Mouse (Mus musculus): ENCODE results near the gene Ephx4. TPM values are rescaled to one million over a fixed set of nuclear protein-coding genes. Genes with fewer than 3 reads are reported as not detected.
A peak's percentile ranks its signal among the peaks of the same experiment; 100 is the strongest.

Ephx4 gene
- polyA plus RNA-seq, 1 experiment from 2014 or later: 1.5 TPM

GRCm38 (mm10) chr5:107394437-107394836 lies 8.1 kb upstream of the Ephx4 start:
- Histone ChIP-seq H3K9me3 (0 out of 2 replicates have a peak, but pooled peaks cover 4% of the 10 kb centered on the region), H3K4me2 (replicated peaks) (no peak overlapping the region), H3K36me3 (no peaks in the 10 kb centered on the region), H3K4me1 (no peaks in the 10 kb centered on the region; the same call in 1 of the 2 replicates), H3K27ac (no peak overlapping the region), H3K27me3 (no peaks in the 10 kb centered on the region), H3K9ac (no peak overlapping the region), H3K4me3 (no peak overlapping the region)
- no peak for ATAC-seq (ENCODE audit: insufficient number of reproducible peaks, insufficient read depth, low FRiP score, low TSS enrichment)
- WGBS: 52% methylated on average over 2 of the region's 2 CpGs

GRCm38 (mm10) chr5:107403011-107403946 lies 743 bp downstream of the Ephx4 start:
- Histone ChIP-seq H3K4me2 (replicated peaks) (peak overlapping the region; percentile 97), H3K4me1 (no peaks in the 10 kb centered on the region), H3K27me3 (peaks cover 33% of the 10 kb centered on the region), H3K9ac (peak overlapping the region; percentile 60), H3K36me3 (no peaks in the 10 kb centered on the region), H3K27ac (no peak overlapping the region), H3K9me3 (0 out of 2 replicates have a peak, but pooled peaks cover 4% of the 10 kb centered on the region), H3K4me3 (peak overlapping the region; percentile 61)
- under 1% methylated on average over 69 of the region's 80 CpGs for WGBS
- ATAC-seq (ENCODE audit: insufficient number of reproducible peaks, insufficient read depth, low FRiP score, low TSS enrichment): peak; percentile 64; the same call in 1 of the 2 replicates

GRCm38 (mm10) chr5:107403947-107404684 lies 1.6 kb downstream of the Ephx4 start:
- H3K36me3 ChIP-seq: no peaks in the 10 kb centered on the region
- H3K27ac ChIP-seq: no peak overlapping the region
- H3K27me3 ChIP-seq: peaks cover 33% of the 10 kb centered on the region
- no peaks in the 10 kb centered on the region for H3K9me3 ChIP-seq
- no peaks in the 10 kb centered on the region for H3K4me1 ChIP-seq
- peak overlapping the region; percentile 60 for H3K9ac ChIP-seq
- WGBS: 31% methylated on average over 12 of the region's 12 CpGs
- peak overlapping the region; percentile 61 for H3K4me3 ChIP-seq
- H3K4me2 ChIP-seq (replicated peaks): peak overlapping the region; percentile 97
- ATAC-seq (ENCODE audit: insufficient number of reproducible peaks, insufficient read depth, low FRiP score, low TSS enrichment): no peak

- no peak overlapping the region for H3K9ac ChIP-seq
- no peak for ATAC-seq (ENCODE audit: insufficient number of reproducible peaks, insufficient read depth, low FRiP score, low TSS enrichment)
- no peak overlapping the region for H3K27ac ChIP-seq
- H3K4me2 ChIP-seq (replicated peaks): no peak overlapping the region
- no peaks in the 10 kb centered on the region for H3K4me1 ChIP-seq
- no peaks in the 10 kb centered on the region for H3K36me3 ChIP-seq
- H3K9me3 ChIP-seq: no peaks in the 10 kb centered on the region
- H3K27me3 ChIP-seq: peaks cover 33% of the 10 kb centered on the region
- H3K4me3 ChIP-seq: no peak overlapping the region
- 80% methylated on average over 4 of the region's 4 CpGs for WGBS
These were observed 2.8 kb downstream of the Ephx4 start for GRCm38 (mm10) chr5:107405361-107405760.

GRCm38 (mm10) chr5:107410305-107410704 lies 7.8 kb downstream of the Ephx4 start:
- H3K4me3 ChIP-seq: no peak overlapping the region
- H3K27ac ChIP-seq: no peak overlapping the region
- no peaks in the 10 kb centered on the region for H3K9me3 ChIP-seq
- WGBS: 90% methylated on average over 1 of the region's 1 CpGs
- H3K9ac ChIP-seq: no peak overlapping the region
- no peak for ATAC-seq (ENCODE audit: insufficient number of reproducible peaks, insufficient read depth, low FRiP score, low TSS enrichment)
- H3K4me2 ChIP-seq (replicated peaks): no peak overlapping the region
- peaks cover 3% of the 10 kb centered on the region; the same call in 1 of the 2 replicates for H3K4me1 ChIP-seq
- peaks cover 1% of the 10 kb centered on the region for H3K27me3 ChIP-seq
- no peaks in the 10 kb centered on the region for H3K36me3 ChIP-seq

- no peaks in the 10 kb centered on the region for H3K9me3 ChIP-seq
- no peaks in the 10 kb centered on the region for H3K36me3 ChIP-seq
- no peaks in the 10 kb centered on the region for H3K27me3 ChIP-seq
- no peak overlapping the region for H3K4me3 ChIP-seq
- H3K27ac ChIP-seq: no peak overlapping the region
- ATAC-seq (ENCODE audit: insufficient number of reproducible peaks, insufficient read depth, low FRiP score, low TSS enrichment): no peak
- H3K4me2 ChIP-seq (replicated peaks): no peak overlapping the region
- H3K4me1 ChIP-seq: peaks cover 3% of the 10 kb centered on the region; the same call in 1 of the 2 replicates
- H3K9ac ChIP-seq: no peak overlapping the region
- WGBS: 19% methylated on average over 4 of the region's 4 CpGs
These were observed 8.8 kb downstream of the Ephx4 start for GRCm38 (mm10) chr5:107411326-107411725.

GRCm38 (mm10) chr5:107412285-107412684 lies 9.7 kb downstream of the Ephx4 start:
- H3K4me2 ChIP-seq (replicated peaks): no peak overlapping the region
- no peaks in the 10 kb centered on the region for H3K36me3 ChIP-seq
- no peaks in the 10 kb centered on the region for H3K27me3 ChIP-seq
- peaks cover 3% of the 10 kb centered on the region; the same call in 1 of the 2 replicates for H3K4me1 ChIP-seq
- WGBS: 74% methylated on average over 2 of the region's 2 CpGs
- no peak overlapping the region for H3K4me3 ChIP-seq
- no peaks in the 10 kb centered on the region for H3K9me3 ChIP-seq
- ATAC-seq (ENCODE audit: insufficient number of reproducible peaks, insufficient read depth, low FRiP score, low TSS enrichment): no peak
- H3K9ac ChIP-seq: no peak overlapping the region
- no peak overlapping the region for H3K27ac ChIP-seq

- 70% methylated on average over 2 of the region's 2 CpGs for WGBS
- no peak for ATAC-seq (ENCODE audit: insufficient number of reproducible peaks, insufficient read depth, low FRiP score, low TSS enrichment)
- no peaks in the 10 kb centered on the region for H3K27me3 ChIP-seq
These were observed 12.6 kb downstream of the Ephx4 start for GRCm38 (mm10) chr5:107415098-107415497.

GRCm38 (mm10) chr5:107421676-107422075 lies 19.1 kb downstream of the Ephx4 start:
- H3K9ac ChIP-seq: no peak overlapping the region
- H3K4me2 ChIP-seq (replicated peaks): no peak overlapping the region
- H3K27me3 ChIP-seq: no peaks in the 10 kb centered on the region
- H3K4me1 ChIP-seq: no peaks in the 10 kb centered on the region
- WGBS: 40% methylated on average over 1 of the region's 1 CpGs
- H3K4me3 ChIP-seq: no peak overlapping the region
- H3K27ac ChIP-seq: no peak overlapping the region
- no peak for ATAC-seq (ENCODE audit: insufficient number of reproducible peaks, insufficient read depth, low FRiP score, low TSS enrichment)
- H3K9me3 ChIP-seq: no peaks in the 10 kb centered on the region
- H3K36me3 ChIP-seq: no peaks in the 10 kb centered on the region

More at GRCm38 (mm10) chr5:107415098-107415497, 12.6 kb downstream of the Ephx4 start:
- H3K36me3 ChIP-seq: no peaks in the 10 kb centered on the region
- H3K4me3 ChIP-seq: no peak overlapping the region
- H3K27ac ChIP-seq: no peak overlapping the region
- no peak overlapping the region for H3K9ac ChIP-seq
- H3K4me2 ChIP-seq (replicated peaks): no peak overlapping the region
- H3K4me1 ChIP-seq: peaks cover 3% of the 10 kb centered on the region; the same call in 1 of the 2 replicates
- no peaks in the 10 kb centered on the region for H3K9me3 ChIP-seq

- Histone ChIP-seq H3K27ac (no peak within 1 kb of the TSS), H3K9me3 (no peaks in the 10 kb centered on the region), H3K4me1 (no peaks in the 10 kb centered on the region), H3K9ac (no peak within 1 kb of the TSS), H3K27me3 (peaks cover 7% of the 10 kb centered on the region; the same call in 1 of the 2 replicates), H3K4me3 (no peak within 1 kb of the TSS), H3K36me3 (no peaks in the 10 kb centered on the region), H3K4me2 (replicated peaks) (no peak within 1 kb of the TSS)
- 72% methylated on average over 3 of the region's 3 CpGs for WGBS
- ATAC-seq (ENCODE audit: insufficient number of reproducible peaks, insufficient read depth, low FRiP score, low TSS enrichment): no peak
These were observed 28.7 kb downstream of the Ephx4 start, which contains the start of gene Lpcat2b for GRCm38 (mm10) chr5:107431249-107431648. Lpcat2b (plus strand) TSS chr5:107431549.

- 63% methylated on average over 5 of the region's 5 CpGs for WGBS
- Histone ChIP-seq H3K36me3 (no peaks in the 10 kb centered on the region), H3K4me3 (no peak overlapping the region), H3K27ac (no peak overlapping the region), H3K9ac (no peak overlapping the region), H3K4me1 (peaks cover 12% of the 10 kb centered on the region; the same call in 1 of the 2 replicates), H3K4me2 (replicated peaks) (no peak overlapping the region), H3K27me3 (peaks cover 7% of the 10 kb centered on the region; the same call in 1 of the 2 replicates), H3K9me3 (no peaks in the 10 kb centered on the region)
- ATAC-seq (ENCODE audit: insufficient number of reproducible peaks, insufficient read depth, low FRiP score, low TSS enrichment): no peak
These were observed 31.5 kb downstream of the Ephx4 start for GRCm38 (mm10) chr5:107434001-107434400.
